Mouse (Mus musculus) limb, embryonic 10.5 days (tissue): Measurements from ENCODE around the gene Mlkl. TPM values are rescaled to one million over a fixed set of nuclear protein-coding genes. Genes with fewer than 3 reads are reported as not detected.

ENCODE experiments used
- DNase-seq: peaks from one replicate; pipeline ENCODE4 v3.0.0-alpha.2; 2017; ENCODE audit warnings: low spot score
- H3K27ac ChIP-seq: fragments of 300-500 bp; sonication (generic); 2 replicates; pipeline ENCODE4 v1.5.1; 2016; ENCODE audit warnings: mild to moderate bottlenecking
- H3K27me3 ChIP-seq: fragments of 300-500 bp; sonication (generic); 2 replicates; pipeline ENCODE4 v1.6.1; 2016; ENCODE audit warnings: low read depth, mild to moderate bottlenecking; ENCODE audit not compliant: poor library complexity, severe bottlenecking
- H3K36me3 ChIP-seq: fragments of 300-500 bp; sonication (generic); 2 replicates; pipeline ENCODE4 v1.6.1; 2016; ENCODE audit warnings: mild to moderate bottlenecking, moderate library complexity
- H3K4me1 ChIP-seq: fragments of 300-500 bp; sonication (generic); 2 replicates; pipeline ENCODE4 v1.6.1; 2016
- H3K4me3 ChIP-seq: fragments of 300-500 bp; sonication (generic); 2 replicates; pipeline ENCODE4 v1.5.1; 2016; ENCODE audit warnings: mild to moderate bottlenecking, moderate library complexity
- H3K9me3 ChIP-seq: fragments of 300-500 bp; sonication (generic); replicated peaks from 2 replicates; pipeline ENCODE4 v1.6.1; 2016; ENCODE audit warnings: mild to moderate bottlenecking
- WGBS: fragments of 180-500 bp; shearing (Covaris S2); methylation state at CpG from one replicate; pipeline ENCODE4 v1.1.7; 2016; 5-methylcytosine and 5-hydroxymethylcytosine counted together
- polyA plus RNA-seq: library from polyadenylated mRNA; unstranded; fragments of >200 nt; fragmentation: Nextera tagmentation; extraction: Ambion mirVana; gene quantifications from 2 replicates; pipeline ENCODE4 v1.2.1, GENCODE M21; 2016

Mlkl gene
- polyA plus RNA-seq, 1 experiment from 2014 or later: 0.70 TPM

DNA sequence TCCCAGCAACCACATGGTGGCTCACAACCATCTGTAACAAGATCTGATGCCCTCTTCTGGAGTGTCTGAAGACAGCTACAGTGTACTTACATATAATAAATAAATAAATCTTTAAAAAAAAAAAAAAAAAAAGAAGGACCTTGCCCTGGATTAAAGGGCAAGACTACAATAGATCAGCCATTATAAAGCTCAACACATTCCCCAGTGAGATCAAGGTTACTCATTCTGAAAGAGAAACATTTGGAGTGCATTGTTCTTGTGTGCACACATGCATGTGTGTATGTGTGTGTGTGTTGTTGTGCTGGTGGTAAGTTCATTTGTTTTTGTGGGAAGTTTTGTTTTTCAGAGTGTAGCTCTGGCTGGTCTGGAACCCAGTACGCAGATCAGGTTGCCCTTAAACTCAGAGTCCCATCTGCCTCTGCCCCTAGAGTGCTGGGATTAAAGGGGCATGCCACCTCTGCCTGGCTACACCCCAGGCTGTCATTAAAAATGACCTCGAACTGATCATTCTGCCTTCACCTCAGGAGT, 73.2 kb downstream of the Mlkl start:
- no peak for DNase-seq
- H3K27ac ChIP-seq: no peak overlapping the region
- H3K9me3 ChIP-seq: no peaks in the 10 kb centered on the region
- no peaks in the 10 kb centered on the region for H3K4me1 ChIP-seq
- H3K4me3 ChIP-seq: no peak overlapping the region
- 77% methylated on average over 2 of the region's 2 CpGs for WGBS
- H3K36me3 ChIP-seq: peaks cover 6% of the 10 kb centered on the region
- H3K27me3 ChIP-seq: no peaks in the 10 kb centered on the region

DNA sequence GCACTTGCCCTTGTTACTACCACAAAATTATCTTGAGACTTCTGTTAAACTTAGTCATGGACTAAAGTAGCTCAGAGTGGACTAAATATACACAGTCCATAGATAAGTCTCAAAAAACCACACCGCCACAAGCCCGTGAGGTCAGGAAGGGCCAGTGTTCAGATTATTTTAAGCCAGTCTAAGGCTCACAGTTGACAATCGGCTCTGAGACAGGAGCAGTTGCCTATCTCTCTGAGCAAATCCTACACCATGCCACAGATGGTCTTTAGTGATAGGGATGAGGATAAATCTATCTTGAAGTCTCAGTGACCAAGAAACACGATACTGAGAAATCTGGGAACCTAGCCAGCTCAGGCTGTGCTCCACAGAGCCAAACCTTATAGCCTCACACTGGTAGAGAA, 76.0 kb downstream of the Mlkl start:
- Histone ChIP-seq H3K27me3 (no peaks in the 10 kb centered on the region), H3K4me3 (no peak overlapping the region), H3K27ac (no peak overlapping the region), H3K9me3 (no peaks in the 10 kb centered on the region), H3K4me1 (peaks cover 5% of the 10 kb centered on the region; the same call in 1 of the 2 replicates), H3K36me3 (no peaks in the 10 kb centered on the region)
- DNase-seq: no peak
- 87% methylated on average over 4 of the region's 4 CpGs for WGBS

Other genes with a start within 250 kb of the Mlkl start
- gene Clec18a, start 245.8 kb downstream of the Mlkl start, polyA plus RNA-seq: not detected in 2 replicates
- 10.2 and 13.3 TPM in 2 replicates for gene Pdpr, start 243.5 kb downstream of the Mlkl start, polyA plus RNA-seq
- gene Glg1, start 79.0 kb downstream of the Mlkl start, polyA plus RNA-seq: 57.3 and 67.3 TPM in 2 replicates
- 103 and 108 TPM in 2 replicates for gene Rfwd3, start 38.0 kb downstream of the Mlkl start, polyA plus RNA-seq
- not detected in 2 replicates for gene Fa2h, start 55.6 kb upstream of the Mlkl start, polyA plus RNA-seq
- 5.7 and 6.4 TPM in 2 replicates for gene Wdr59, start 183.9 kb upstream of the Mlkl start, polyA plus RNA-seq
- 42.1 and 44.8 TPM in 2 replicates for gene Znrf1, start 197.9 kb upstream of the Mlkl start, polyA plus RNA-seq